Mouse (Mus musculus) spleen, postnatal 0 days (tissue): Measurements from ENCODE around the gene Ppme1. TPM values are rescaled to one million over a fixed set of nuclear protein-coding genes. Genes with fewer than 3 reads are reported as not detected.

ENCODE experiments used
- polyA plus RNA-seq: library from polyadenylated mRNA; unstranded; fragments of >200 nt; fragmentation: Nextera tagmentation; extraction: Ambion mirVana; gene quantifications from 2 replicates; pipeline ENCODE4 v1.2.1, GENCODE M21; 2015

The Ppme1 gene
- 16.3 and 18.1 TPM in 2 replicates for polyA plus RNA-seq

GRCm38 (mm10) chr7:100371495-100372451, at the start of gene Ppme1, which contains the start of gene C2cd3:
Gene Ppme1, minus strand, starts transcription at chr7:100372307.
Gene C2cd3, plus strand, starts transcription at chr7:100372233.

GRCm38 (mm10) chr7:100285383-100285782, 86.7 kb downstream of the Ppme1 start, which contains the start of gene P4ha3:
Gene P4ha3, plus strand, starts transcription at chr7:100285520.

Other genes with a start within 250 kb of the Ppme1 start
- 8.6 and 9.2 TPM in 2 replicates for gene Lipt2, start 213.0 kb downstream of the Ppme1 start, polyA plus RNA-seq
- 3.4 and 5.8 TPM in 2 replicates for gene Kcne3, start 195.8 kb downstream of the Ppme1 start, polyA plus RNA-seq
- gene Pgm2l1, start 144.9 kb downstream of the Ppme1 start, polyA plus RNA-seq = 2.8 and 3.2 TPM in 2 replicates
- 0.52 and 0.63 TPM in 2 replicates for gene P4ha3, start 86.8 kb downstream of the Ppme1 start, polyA plus RNA-seq
- 13.8 and 15.0 TPM in 2 replicates for gene C2cd3, start 74 bp downstream of the Ppme1 start, polyA plus RNA-seq
- not detected in 2 replicates for gene Ucp3, start 100.7 kb upstream of the Ppme1 start, polyA plus RNA-seq
- gene Ucp2, start 121.0 kb upstream of the Ppme1 start, polyA plus RNA-seq = 1,043 and 1,112 TPM in 2 replicates
- gene Dnajb13, start 142.7 kb upstream of the Ppme1 start, polyA plus RNA-seq = 1.8 and 2.7 TPM in 2 replicates
- 12.5 and 14.3 TPM in 2 replicates for gene Coa4, start 164.8 kb upstream of the Ppme1 start, polyA plus RNA-seq
- gene Rab6a, start 235.1 kb upstream of the Ppme1 start, polyA plus RNA-seq = 53.3 and 53.4 TPM in 2 replicates
- gene Mrpl48, start 236.0 kb upstream of the Ppme1 start, polyA plus RNA-seq = 54.7 and 58.1 TPM in 2 replicates